Mouse (Mus musculus) small intestine, adult 2 months (tissue): ENCODE measurements around the gene Cnpy3. TPM values are rescaled to one million over a fixed set of nuclear protein-coding genes. Genes with fewer than 3 reads are reported as not detected.
A peak's percentile ranks its signal among the peaks of the same experiment; 100 is the strongest.

Experiments
- H3K27ac ChIP-seq: fragments of 200-500 bp; 2 replicates; pipeline ENCODE4 v1.5.1; 2012; ENCODE audit warnings: low read depth, low read length, control low read depth, inconsistent platforms; ENCODE audit not compliant: insufficient read depth
- H3K27me3 ChIP-seq: fragments of 200-500 bp; 2 replicates; pipeline ENCODE4 v1.6.1; 2012; ENCODE audit warnings: mild to moderate bottlenecking, moderate library complexity, low read length, inconsistent platforms; ENCODE audit not compliant: control insufficient read depth, insufficient read depth
- H3K36me3 ChIP-seq: fragments of 200-500 bp; 2 replicates; pipeline ENCODE4 v1.6.1; 2012; ENCODE audit warnings: mild to moderate bottlenecking, low read length, control low read depth, inconsistent platforms; ENCODE audit not compliant: control insufficient read depth, insufficient read depth
- H3K4me1 ChIP-seq: fragments of 200-500 bp; 2 replicates; pipeline ENCODE4 v1.6.1; 2012; ENCODE audit warnings: low read length, inconsistent platforms, mixed read lengths; ENCODE audit not compliant: control insufficient read depth, insufficient read depth, insufficient read length
- H3K4me3 ChIP-seq: fragments of 200-500 bp; 2 replicates; pipeline ENCODE4 v1.5.1; 2012; ENCODE audit warnings: low read depth, mild to moderate bottlenecking, control low read depth, inconsistent platforms, low read length, moderate library complexity
- CTCF ChIP-seq: fragments of 200-500 bp; IDR thresholded peaks from 2 replicates; pipeline ENCODE4 v1.5.1; 2012; ENCODE audit warnings: low read depth, mild to moderate bottlenecking, control low read depth, inconsistent platforms, low read length, moderate library complexity, mixed read lengths; ENCODE audit not compliant: insufficient replicate concordance, insufficient read length; ENCODE audit errors: extremely low read depth
- POLR2A ChIP-seq: fragments of 200-500 bp; IDR thresholded peaks from 2 replicates; pipeline ENCODE4 v1.6.1; 2012; ENCODE audit warnings: low read depth, mild to moderate bottlenecking, control low read depth, inconsistent platforms, low read length, moderate library complexity
- WGBS: fragments of 180-500 bp; shearing (Covaris S2); methylation state at CpG from one replicate; pipeline ENCODE4 v1.1.7; 2018; 5-methylcytosine and 5-hydroxymethylcytosine counted together
- polyA plus RNA-seq: library from polyadenylated mRNA; depleted of rRNA; stranded (reverse); fragments of >200 nt; gene quantifications from 2 replicates; pipeline ENCODE4 v1.2.3, GENCODE M21; 2012; rRNA removed

Gene Cnpy3
- polyA plus RNA-seq, 1 experiment = 23.7 TPM

DNA sequence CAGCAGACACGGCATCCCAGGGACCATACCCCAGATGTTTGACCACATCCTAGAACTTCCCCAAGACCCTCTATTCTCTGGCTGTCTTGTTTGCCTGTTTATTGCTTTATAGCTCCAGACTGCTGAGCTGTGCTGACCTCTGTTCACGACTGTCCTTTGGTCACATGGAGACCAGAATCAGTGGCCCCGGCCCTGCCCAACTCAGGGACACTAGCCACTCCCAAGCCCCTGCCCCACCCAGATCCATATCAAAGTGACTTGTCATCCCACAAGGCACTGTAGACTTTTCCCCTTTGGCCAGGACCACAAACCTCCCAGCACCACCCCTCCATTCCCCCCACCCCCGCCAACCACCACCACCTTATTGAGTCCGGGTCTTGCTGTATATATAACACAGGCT, 52.8 kb downstream of the Cnpy3 start:
- H3K27ac ChIP-seq = peak overlapping the region; percentile 68
- no peak for TF ChIP-seq CTCF
- TF ChIP-seq POLR2A = no peak
- peaks cover 32% of the 10 kb centered on the region for H3K4me1 ChIP-seq
- WGBS = 62% methylated on average over 5 of the region's 5 CpGs
- no peaks in the 10 kb centered on the region for H3K27me3 ChIP-seq
- peaks cover 3% of the 10 kb centered on the region; the same call in 1 of the 2 replicates for H3K36me3 ChIP-seq
- H3K4me3 ChIP-seq = no peak overlapping the region

DNA sequence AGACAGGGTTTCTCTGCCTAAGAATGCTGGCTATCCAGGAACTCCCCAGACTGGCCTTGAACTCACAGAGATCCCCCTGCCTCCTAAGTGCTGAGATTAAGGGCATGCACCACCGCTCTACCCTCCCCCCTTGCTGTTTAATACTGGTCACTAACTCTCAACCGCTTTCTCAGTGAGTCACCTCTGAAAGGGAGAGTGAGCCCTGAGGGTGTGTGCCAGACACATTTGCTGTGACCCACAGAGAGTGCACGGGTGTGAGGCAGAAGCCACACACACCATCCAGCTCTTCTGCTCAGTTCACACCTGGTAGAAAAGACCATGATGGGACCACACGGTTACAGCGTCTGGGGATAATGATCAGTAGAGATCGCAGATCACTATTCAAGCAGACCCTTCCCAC, 53.5 kb downstream of the Cnpy3 start:
- H3K4me1 ChIP-seq = peaks cover 27% of the 10 kb centered on the region
- peak overlapping the region; percentile 68 for H3K27ac ChIP-seq
- H3K36me3 ChIP-seq = peaks cover 3% of the 10 kb centered on the region; the same call in 1 of the 2 replicates
- no peaks in the 10 kb centered on the region for H3K27me3 ChIP-seq
- H3K4me3 ChIP-seq = no peak overlapping the region
- TF ChIP-seq CTCF (no peak), POLR2A (no peak)
- 87% methylated on average over 6 of the region's 6 CpGs for WGBS

DNA sequence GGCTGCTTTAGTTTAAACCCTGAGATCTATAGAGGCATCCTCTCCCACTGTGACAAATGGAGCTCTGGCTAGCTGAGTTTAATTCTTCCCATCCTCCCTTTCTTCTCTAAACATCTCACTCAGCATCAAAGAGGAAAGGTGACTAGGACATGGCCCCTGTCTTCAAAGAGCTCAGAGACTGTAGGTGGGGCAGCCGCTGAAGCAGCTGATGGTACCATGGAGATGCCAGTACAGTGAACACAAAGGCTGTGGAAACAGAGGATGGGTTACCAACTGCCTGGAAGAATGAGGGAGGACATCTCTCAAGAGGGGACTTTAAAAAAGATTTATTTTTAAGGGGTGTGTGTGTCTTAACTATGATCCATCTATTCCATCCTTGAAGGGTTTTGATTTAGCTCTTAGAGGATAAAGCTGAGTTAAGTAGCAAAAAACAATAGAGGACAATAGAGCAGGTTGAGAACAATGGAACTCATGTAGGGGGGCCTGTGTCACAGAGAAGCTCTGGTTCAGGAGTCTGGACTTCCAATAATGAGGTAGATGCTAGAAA, 57.4 kb downstream of the Cnpy3 start:
- Histone ChIP-seq H3K27me3 (no peaks in the 10 kb centered on the region), H3K4me3 (no peak overlapping the region), H3K36me3 (peaks cover 11% of the 10 kb centered on the region; the same call in 1 of the 2 replicates), H3K4me1 (peaks cover 14% of the 10 kb centered on the region), H3K27ac (no peak overlapping the region)
- WGBS = 92% methylated on average over 1 of the region's 1 CpGs
- TF ChIP-seq CTCF (no peak), POLR2A (no peak)

DNA sequence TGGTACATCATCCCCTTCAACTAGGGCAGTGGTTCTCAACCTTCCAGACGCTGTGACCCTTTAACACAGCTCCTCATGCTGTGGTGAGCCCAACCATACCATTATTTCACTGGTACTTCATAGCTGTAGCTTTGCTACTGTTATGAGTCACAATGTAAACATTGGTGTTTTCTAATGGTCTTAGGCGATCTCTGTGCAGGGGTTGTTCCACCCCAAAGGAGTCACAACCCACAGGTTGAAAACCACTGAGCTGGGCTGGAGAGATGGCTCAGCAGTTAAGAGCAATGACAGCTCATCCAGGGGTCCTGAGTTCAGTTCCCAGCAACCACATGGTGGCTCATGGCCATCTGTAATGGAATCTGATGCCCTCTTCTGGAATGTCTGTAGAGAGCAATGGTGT, 60.6 kb downstream of the Cnpy3 start:
- Histone ChIP-seq H3K27me3 (no peaks in the 10 kb centered on the region), H3K4me3 (no peak overlapping the region), H3K4me1 (no peaks in the 10 kb centered on the region), H3K36me3 (peaks cover 24% of the 10 kb centered on the region), H3K27ac (no peak overlapping the region)
- 84% methylated on average over 2 of the region's 2 CpGs for WGBS
- no peak for TF ChIP-seq POLR2A
- TF ChIP-seq CTCF = no peak

DNA sequence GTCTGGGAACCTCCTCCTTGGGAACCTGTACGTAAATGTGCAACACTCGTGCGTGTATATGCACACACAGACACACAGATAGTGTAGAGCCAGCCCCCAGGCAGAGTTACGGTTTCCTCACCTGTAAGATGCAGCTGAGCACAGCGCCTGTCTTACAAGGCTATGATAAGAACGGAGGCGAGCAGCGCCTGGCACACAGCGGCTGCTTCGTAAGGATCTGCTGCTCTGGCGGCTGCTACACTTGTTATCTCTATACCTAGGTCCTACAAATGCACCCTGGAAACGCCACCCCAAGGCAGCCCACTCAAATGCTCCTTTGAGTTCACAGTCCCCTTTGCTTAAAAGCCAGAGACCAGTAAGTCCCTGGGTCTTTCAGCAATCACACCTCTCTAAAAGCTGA, 61.3 kb downstream of the Cnpy3 start:
- Histone ChIP-seq H3K4me1 (no peaks in the 10 kb centered on the region), H3K27me3 (no peaks in the 10 kb centered on the region), H3K36me3 (peaks cover 31% of the 10 kb centered on the region), H3K27ac (no peak overlapping the region), H3K4me3 (no peak overlapping the region)
- WGBS = 90% methylated on average over 12 of the region's 12 CpGs
- no peak for TF ChIP-seq CTCF
- TF ChIP-seq POLR2A = no peak

DNA sequence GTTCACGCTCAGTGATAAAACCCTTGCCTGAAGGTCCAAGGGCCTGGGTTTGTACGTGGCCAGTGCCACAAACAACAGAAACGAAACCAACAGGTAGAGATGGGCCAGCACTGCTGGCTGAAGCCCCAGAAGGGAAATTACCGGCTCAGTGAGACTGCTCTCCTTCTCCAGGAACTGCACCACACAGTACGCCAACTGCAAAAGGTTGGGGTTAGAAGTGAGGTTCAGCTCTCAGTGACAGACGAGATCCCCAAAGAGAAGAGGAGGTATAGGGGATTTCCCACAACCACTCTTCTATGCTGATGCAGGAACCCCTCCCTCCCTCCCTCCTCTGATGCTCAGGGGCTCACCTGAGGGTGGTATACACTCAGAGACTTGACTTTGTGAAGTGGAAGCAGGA, 66.1 kb downstream of the Cnpy3 start:
- no peak overlapping the region for H3K27ac ChIP-seq
- H3K27me3 ChIP-seq = no peaks in the 10 kb centered on the region
- peaks cover 5% of the 10 kb centered on the region; the same call in 1 of the 2 replicates for H3K4me1 ChIP-seq
- 85% methylated on average over 6 of the region's 6 CpGs for WGBS
- peaks cover 53% of the 10 kb centered on the region for H3K36me3 ChIP-seq
- H3K4me3 ChIP-seq = no peak overlapping the region
- no peak for TF ChIP-seq CTCF
- no peak for TF ChIP-seq POLR2A

Other genes with a start within 250 kb of the Cnpy3 start
- 5.0 and 5.8 TPM in 2 replicates for gene Cul9, start 205.8 kb downstream of the Cnpy3 start, polyA plus RNA-seq
- 103 and 183 TPM in 2 replicates for gene Srf, start 196.0 kb downstream of the Cnpy3 start, polyA plus RNA-seq
- 6.6 and 6.8 TPM in 2 replicates for gene Ptk7, start 122.7 kb downstream of the Cnpy3 start, polyA plus RNA-seq
- gene Klc4, start 106.2 kb downstream of the Cnpy3 start, polyA plus RNA-seq = 103 and 213 TPM in 2 replicates
- gene Mrpl2, start 106.0 kb downstream of the Cnpy3 start, polyA plus RNA-seq = 47.6 and 82.8 TPM in 2 replicates
- 7.6 and 12.1 TPM in 2 replicates for gene Cul7, start 101.9 kb downstream of the Cnpy3 start, polyA plus RNA-seq
- 30.8 and 47.4 TPM in 2 replicates for gene Rrp36, start 77.9 kb downstream of the Cnpy3 start, polyA plus RNA-seq
- gene Mea1, start 73.4 kb downstream of the Cnpy3 start, polyA plus RNA-seq = 38.9 and 52.7 TPM in 2 replicates
- 48.3 and 99.3 TPM in 2 replicates for gene Klhdc3, start 71.3 kb downstream of the Cnpy3 start, polyA plus RNA-seq
- gene Ppp2r5d, start 47.1 kb downstream of the Cnpy3 start, polyA plus RNA-seq = 32.4 and 150 TPM in 2 replicates
- 40.1 and 74.9 TPM in 2 replicates for gene Pex6, start 40.8 kb downstream of the Cnpy3 start, polyA plus RNA-seq
- 1.5 and 34.6 TPM in 2 replicates for gene Gnmt, start 23.0 kb downstream of the Cnpy3 start, polyA plus RNA-seq
- gene Ptcra, start 11.5 kb upstream of the Cnpy3 start, polyA plus RNA-seq = not detected in 2 replicates
- 107 and 109 TPM in 2 replicates for gene 2310039H08Rik, start 20.4 kb upstream of the Cnpy3 start, polyA plus RNA-seq
- gene Rpl7l1, start 30.5 kb upstream of the Cnpy3 start, polyA plus RNA-seq = 5.4 and 7.4 TPM in 2 replicates
- gene Bicral, start 106.3 kb upstream of the Cnpy3 start, polyA plus RNA-seq = 4.0 and 7.1 TPM in 2 replicates
- 16.7 and 29.0 TPM in 2 replicates for gene Tbcc, start 138.5 kb upstream of the Cnpy3 start, polyA plus RNA-seq
- not detected in 2 replicates for gene Prph2, start 158.2 kb upstream of the Cnpy3 start, polyA plus RNA-seq